Mouse (Mus musculus): ENCODE measurements around the gene Mpc2. TPM values are rescaled to one million over a fixed set of nuclear protein-coding genes. Genes with fewer than 3 reads are reported as not detected.
A peak's percentile ranks its signal among the peaks of the same experiment; 100 is the strongest.

Mpc2 gene
- 100 to 1,000 TPM; 485 to 516 TPM for total RNA-seq (2021)
- long read RNA-seq, experiment 1, transcript Mpc2-201 (5 exons, 1,025 nt): major isoform, 412 of 422 reads
- long read RNA-seq, experiment 1, partial matches to known transcripts: 2 of 422 reads
- long read RNA-seq, experiment 1, other reads (novel, unspliced or antisense): 6 of 422 reads
- long read RNA-seq, experiment 2, transcript Mpc2-201 (5 exons, 1,025 nt): major isoform, 392 of 396 reads
- long read RNA-seq, experiment 2, partial matches to known transcripts: 2 of 396 reads
- long read RNA-seq, experiment 2, other reads (novel, unspliced or antisense): 0 of 396 reads

DNA sequence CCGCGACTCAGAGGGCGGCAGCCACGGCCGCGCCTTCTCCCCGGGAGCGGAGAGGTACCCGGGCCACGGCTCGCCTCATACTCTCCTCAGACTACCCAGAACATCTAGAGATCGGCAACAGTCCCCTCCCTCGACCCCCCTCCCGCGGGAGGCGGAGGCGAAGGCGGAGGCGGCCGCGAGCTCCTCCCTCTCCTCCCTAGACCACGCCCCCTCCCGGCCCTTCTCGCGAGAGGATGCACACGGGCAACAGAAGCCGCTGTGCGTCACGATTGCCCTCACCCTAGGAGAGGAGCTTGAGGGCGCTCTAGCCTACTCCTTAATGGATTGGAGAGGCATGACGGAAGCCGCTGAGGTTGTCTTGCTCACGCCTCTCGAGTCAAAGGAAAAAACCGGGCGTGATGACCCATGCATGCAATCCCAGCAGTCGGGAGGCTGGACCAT, at the start of gene Mpc2, which contains the start of gene Dcaf6:
Gene Mpc2 (plus strand): TSS at position 278 of the 441 bp plus-strand sequence.
Gene Dcaf6 (minus strand): TSS at position 116 of the 441 bp plus-strand sequence.
- intact Hi-C loops (cut with DNase I): loop anchor here (5.0 to 10.0 kb wide), 3 partner anchors 174 to 226 kb away; partner anchors contain the start of genes Mpzl1 and Tiprl
- peak; percentile 100 for DNase-seq

DNA sequence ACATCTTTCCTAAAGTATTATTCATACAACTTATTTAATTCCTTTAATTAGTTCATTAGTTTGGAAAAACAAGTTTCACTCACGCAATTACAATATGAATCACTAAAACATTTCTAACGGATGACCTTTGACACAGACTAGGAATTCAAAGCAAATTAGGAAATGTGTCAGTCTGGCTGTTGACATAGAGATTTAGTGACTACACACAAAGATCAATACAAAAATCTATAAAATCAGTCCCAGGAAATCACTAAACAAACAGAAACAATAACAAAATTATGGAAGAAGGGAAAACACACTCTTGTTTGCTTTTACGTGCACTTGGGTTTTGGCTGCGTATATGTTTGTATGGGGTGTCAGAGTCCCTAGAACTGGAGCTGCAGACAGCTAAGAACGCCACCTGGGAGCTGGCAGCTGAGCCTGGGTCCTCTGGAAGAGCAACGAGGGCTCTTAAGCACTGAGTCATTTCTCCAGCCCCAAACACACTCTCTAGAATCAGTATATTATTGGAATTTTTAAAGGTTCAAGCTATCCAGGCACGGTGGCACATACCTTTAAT, 39.0 kb upstream of the Mpc2 start:
- no peak for DNase-seq
- intact Hi-C loops (cut with DNase I): no loop called here

DNA sequence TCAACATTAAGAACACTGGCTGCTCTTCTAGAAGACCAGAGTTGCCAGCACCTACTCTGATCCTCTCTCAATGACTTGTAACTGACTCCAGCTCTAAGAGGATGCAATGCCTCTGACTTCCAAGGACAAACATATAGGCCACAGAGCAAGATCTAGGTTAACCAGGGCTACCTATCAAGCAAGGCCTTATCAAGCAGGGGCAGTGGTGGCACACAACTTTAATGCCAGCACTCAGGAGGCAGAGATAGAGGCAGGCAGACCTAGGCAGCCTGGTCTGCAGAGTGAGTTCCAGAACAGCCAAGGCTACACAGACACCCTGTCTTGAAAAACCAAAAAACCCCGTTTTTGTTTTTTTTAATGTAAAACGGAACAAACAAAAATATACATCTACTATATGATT, 34.2 kb upstream of the Mpc2 start:
- intact Hi-C loops (cut with DNase I): no loop called here
- no peak for DNase-seq

DNA sequence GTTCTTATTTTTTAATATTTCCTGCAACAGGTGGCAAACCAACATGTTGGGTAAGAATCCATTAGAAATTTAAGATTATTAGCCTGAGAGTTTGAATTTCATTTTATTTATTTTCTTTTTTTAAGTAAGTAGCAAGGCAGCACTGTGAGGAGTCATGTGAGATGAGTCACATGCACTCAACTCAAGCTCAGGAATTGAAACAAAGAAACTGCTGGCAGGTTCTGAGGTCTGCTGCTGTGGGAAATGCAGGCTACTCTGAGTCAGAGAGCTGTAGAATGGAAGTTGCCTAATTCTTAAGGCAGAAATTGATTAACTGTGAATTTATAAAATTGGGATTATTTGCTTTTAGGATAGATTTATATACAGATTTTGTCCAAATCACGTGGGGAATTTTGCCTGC, 27.6 kb upstream of the Mpc2 start:
- no peak for DNase-seq
- intact Hi-C loops (cut with DNase I): no loop called here

DNA sequence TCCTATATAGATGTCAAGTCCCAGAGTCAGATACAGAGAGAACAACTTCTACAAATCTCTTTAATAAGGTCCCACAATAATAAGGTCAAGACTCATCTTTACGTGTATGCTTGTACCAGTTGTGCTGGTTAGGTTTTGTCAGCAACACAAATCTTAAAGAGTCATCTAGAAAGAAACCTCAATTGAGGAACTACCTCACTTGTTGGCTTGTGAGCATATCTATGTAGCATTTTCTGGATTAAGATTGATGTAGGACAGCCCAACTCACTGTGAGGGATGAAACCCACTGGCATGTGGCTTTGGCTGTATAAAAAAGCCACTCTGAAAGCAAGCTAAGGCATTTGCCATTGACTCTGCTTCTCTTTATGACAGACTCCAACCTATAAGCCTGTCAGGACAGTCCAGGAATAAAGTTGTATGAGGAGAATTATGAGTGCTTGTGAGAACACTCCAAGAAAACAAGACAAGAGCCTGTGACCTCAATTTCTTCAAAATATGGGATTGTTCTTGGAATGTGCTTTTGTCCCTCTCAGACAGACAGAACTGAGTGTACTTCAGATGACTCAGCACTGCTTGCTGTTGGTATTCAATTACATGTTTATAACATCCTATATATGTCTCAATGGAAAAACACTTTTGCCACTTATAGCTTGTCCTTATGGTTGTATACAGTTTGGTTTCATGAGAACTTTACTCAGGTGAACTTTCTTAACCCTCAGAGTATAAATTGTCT, 22.0 kb upstream of the Mpc2 start:
- intact Hi-C loops (cut with DNase I): no loop called here

DNA sequence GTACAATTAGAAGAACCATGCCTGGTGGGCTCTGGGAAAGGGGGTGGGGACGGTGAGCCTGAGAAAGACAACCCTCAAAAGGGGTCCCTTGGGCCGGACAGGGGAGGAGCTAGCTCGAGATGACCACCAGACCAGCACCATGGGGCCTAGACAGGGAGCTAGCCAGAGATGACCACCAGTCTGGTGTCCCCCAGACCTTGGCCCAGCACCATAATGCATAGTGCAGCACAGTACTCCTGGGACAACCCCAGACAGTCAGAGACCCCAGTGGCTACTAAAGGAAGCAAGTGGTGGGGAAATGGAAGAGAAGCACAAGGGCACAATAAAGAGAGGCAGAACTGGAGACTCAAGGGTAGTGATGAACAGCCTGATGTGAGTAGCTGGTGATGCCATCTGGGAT, 19.6 kb upstream of the Mpc2 start:
- no peak for DNase-seq
- intact Hi-C loops (cut with DNase I): no loop called here

More for the DNA sequence above, 22.0 kb upstream of the Mpc2 start:
- no peak for DNase-seq

DNA sequence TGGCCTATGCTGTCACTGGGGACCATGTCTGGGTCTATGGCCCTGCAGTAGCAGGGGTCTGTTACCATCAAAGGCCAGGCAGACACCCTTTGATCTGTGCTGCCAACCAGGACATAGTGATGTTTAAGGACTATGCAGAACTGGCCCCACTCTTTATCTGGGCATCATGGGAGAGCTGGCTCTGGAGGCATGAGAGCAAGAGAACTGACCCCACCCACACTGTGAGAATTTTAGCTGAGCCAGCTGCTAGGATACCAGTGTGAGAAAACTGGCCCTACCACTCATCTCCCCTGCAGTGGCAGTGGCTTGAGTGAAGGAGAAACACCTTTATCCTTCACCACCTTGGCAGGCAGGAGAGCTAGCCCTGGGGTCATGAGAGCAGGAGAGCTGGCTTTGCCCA, 19.2 kb upstream of the Mpc2 start:
- no peak for DNase-seq
- intact Hi-C loops (cut with DNase I): no loop called here

DNA sequence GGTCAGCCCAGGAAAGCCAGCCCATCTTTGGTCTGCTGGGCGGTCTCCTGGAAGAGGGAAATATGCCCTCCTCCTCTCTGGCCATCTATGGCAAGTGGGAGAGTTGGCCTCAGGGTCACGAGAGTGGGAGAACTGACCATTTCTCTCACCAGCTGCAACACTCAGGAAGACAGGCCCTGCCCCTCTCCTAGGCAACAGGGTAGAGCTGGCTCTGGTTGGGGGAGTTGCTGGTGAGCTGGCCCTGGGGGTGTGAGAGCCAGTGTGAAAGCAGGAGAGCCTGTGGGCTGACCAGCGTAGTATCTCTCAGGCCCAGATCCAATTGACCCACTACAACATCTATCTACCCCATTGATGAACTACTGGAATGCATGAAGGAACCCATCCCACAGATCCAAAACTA, 18.7 kb upstream of the Mpc2 start:
- intact Hi-C loops (cut with DNase I): no loop called here
- no peak for DNase-seq

DNA sequence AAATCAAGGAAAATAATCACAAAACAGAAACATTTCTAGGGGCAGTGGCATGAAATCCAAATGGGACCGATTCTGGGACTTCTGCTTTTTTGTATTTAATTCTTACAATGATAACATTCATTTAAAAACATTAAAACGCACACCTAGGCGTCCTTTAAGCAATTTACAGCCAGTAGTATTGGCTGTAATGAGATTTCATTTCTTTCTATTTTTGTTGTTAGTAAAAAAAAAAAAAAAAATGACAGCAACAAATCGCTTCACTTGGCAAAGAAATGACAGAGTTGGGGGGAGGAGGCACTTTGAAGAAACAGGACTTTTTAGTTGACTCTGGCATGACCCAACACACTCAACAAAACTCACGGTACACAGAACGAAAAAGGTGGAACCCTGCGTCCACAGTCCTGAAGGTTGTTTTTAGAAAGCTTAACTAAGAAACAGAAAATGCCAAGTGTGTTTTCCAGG, 1.4 kb upstream of the Mpc2 start:
- intact Hi-C loops (cut with DNase I): loop anchor here (10.0 kb wide), 1 partner anchor 64 kb away; no protein-coding TSS in a partner anchor
- no peak for DNase-seq

DNA sequence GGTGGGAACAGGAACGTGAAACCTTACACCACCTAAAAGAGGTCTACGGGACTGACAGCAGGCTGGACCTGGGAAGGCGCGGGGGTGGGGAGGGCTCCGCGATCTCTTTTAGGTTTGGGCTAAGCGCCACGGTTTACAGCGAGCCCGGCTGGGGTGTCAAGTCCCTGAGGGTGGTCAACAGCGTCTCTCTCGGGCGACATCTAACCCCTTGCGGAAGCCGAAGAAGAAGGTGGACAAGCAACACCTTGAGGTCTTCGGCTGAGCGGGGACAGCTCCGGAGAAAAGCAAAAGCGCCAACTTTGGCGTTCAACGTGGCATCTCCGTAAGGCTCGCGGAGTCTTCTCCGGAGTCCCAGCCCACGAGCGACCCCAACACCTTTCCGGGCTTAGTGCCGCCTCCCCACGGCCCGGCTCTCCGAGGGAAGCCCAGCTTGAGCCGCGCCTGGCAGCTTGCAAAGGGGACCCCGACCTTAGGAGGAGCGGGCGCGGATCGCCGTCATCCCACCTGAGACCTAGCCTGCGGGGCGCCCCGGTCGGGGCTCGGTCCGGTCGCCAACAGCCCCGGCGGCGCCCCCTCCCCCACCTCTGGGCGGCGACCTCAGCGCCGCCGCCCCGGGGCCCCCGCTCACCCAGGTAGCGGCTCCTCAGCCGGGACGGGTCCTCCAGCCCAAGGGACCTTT, 795 bp upstream of the Mpc2 start:
- intact Hi-C loops (cut with DNase I): loop anchor here (5.0 to 10.0 kb wide), 4 partner anchors 65 to 225 kb away; partner anchors contain the start of genes Mpzl1 and Tiprl
- DNase-seq: peak; percentile 65 to 70

DNA sequence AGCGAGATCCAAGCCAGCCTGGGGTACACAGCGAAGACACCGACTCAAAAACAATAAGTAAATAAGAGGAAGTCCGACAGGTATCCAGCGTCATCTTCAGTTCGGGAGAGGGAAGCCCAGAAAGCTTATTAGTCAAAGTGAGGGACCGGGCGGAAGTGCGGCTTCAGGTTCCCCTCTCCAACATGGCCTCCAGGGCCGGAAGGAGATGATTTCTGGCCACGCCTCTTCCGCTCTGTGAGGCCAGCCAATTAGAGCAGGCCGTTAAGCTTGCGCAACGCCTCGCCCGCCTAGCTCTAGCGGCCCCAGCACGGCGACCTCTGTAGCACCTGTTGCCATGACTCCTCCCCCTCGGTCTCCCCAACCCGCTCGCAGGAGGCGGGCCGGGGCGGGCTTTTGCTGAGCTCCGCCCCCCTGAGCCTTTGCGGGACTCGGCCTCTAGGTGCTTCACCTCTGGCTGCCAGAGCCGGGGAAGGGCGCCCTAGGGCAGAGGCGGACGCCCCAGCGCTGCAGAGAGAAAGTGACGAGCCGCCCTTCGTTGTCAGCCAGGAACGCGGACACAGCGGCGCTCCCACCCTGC, 452 bp downstream of the Mpc2 start:
- peak; percentile 99 for DNase-seq

DNA sequence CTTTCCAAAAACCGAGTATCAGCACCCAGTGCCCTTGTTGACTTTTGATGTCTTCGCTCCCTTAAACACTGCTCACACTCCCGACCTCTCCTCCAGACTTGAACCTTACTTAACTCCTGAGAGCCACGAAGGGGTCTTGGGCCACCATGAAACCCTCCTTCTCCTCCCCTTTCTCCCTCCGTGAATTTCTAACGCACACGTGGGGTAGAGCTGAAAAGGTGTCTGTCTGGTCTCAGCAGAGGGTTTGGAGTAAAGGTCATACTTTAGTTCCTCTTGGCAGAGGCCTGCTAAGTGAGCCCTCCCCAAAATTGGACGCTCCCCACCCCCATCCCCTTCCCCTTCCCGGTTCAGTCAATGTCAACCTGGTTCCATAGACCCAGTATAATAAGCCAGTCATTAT, 1.2 kb downstream of the Mpc2 start:
- DNase-seq: peak in 1 of 2 experiments; percentile 22
- intact Hi-C loops (cut with DNase I): loop anchor here (5.0 to 10.0 kb wide), 3 partner anchors 173 to 227 kb away; partner anchors contain the start of genes Mpzl1 and Tiprl

More for the DNA sequence above, 452 bp downstream of the Mpc2 start:
- intact Hi-C loops (cut with DNase I): loop anchor here (5.0 to 10.0 kb wide), 3 partner anchors 174 to 226 kb away; partner anchors contain the start of genes Mpzl1 and Tiprl

DNA sequence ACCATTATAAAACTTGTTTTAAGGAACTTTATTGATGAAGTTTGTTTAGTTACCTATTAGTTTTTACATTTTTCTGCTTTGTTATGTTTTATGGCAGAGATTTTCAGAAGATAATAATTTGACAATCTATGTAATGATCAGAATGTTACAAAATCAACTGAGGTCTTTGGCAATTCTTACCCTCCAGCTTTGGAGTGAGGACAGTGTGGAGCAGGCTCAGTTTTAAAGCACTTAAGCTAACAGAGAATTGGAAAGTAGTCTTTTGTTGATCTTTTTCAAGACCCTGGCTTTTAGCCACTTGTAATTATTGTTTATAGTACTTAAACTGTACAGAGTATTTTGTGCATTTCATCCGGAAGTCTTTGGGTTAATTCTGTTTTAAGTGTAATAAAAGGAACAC, 2.4 kb downstream of the Mpc2 start:
- no peak for DNase-seq
- intact Hi-C loops (cut with DNase I): loop anchor here (5.0 to 10.0 kb wide), 3 partner anchors 172 to 228 kb away; partner anchors contain the start of genes Mpzl1 and Tiprl

DNA sequence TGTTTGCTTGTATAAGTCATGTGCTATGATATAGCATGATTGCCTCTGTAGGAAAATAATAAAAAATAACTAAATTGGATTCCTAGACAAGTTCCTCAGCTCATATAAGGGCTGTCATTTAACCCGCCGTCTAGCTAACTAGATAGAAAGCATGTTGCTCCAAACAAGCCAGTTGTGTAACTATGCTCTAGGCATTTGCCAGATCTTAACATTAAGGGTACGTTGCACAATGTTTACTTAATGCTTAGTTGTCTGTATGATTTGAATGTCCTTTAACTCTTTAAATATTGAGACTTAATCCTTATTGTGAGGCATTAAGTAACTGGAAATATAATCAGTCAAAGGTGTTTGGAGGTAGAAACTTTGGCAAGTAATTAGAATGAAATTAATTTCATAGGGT, 4.1 kb downstream of the Mpc2 start:
- intact Hi-C loops (cut with DNase I): loop anchor here (5.0 to 10.0 kb wide), 3 partner anchors 170 to 230 kb away; partner anchors contain the start of genes Mpzl1 and Tiprl
- no peak for DNase-seq

DNA sequence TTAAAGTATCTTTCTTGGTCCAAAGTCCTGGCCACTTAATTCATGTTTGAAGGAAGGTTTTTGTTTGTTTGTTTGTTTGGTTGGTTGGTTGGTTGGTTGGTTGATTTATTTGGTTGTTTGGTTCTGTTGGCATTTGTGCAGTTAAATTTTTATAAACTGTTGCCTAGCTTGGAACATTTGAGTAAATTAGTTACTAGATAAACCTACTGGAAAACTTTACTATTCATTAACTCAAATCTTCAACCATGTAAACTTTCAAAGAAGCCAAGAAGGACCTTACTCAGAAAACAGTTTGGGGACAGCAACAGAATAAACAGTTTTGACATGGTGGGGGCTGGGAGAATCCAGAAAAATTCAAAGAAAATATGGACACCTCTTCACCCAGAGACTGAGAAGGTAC, 8.5 kb downstream of the Mpc2 start:
- DNase-seq: no peak
- intact Hi-C loops (cut with DNase I): loop anchor here (10.0 kb wide), 2 partner anchors 166 to 234 kb away; partner anchors contain the start of genes Mpzl1 and Tiprl

DNA sequence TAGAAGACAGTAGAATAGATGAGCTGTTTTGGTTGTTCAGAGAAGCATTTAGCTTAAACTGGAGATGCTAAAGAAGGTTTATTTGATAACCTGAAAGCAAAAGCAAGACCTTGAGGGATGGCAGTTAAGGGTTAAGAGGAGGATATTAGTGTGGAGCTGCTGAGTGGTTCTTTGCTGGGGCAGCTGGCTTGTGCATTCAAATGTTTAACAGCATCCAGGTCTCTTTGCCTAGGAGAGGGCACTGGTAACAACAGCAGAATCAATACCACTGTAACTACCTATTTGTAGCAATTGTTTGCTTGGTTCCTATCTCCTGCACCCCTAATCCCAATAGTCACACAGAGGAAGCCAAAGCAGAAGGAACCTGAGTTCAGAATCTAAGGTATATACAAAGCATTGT, 9.3 kb downstream of the Mpc2 start:
- no peak for DNase-seq
- intact Hi-C loops (cut with DNase I): loop anchor here (10.0 kb wide), 2 partner anchors 165 to 235 kb away; partner anchors contain the start of genes Mpzl1 and Tiprl

DNA sequence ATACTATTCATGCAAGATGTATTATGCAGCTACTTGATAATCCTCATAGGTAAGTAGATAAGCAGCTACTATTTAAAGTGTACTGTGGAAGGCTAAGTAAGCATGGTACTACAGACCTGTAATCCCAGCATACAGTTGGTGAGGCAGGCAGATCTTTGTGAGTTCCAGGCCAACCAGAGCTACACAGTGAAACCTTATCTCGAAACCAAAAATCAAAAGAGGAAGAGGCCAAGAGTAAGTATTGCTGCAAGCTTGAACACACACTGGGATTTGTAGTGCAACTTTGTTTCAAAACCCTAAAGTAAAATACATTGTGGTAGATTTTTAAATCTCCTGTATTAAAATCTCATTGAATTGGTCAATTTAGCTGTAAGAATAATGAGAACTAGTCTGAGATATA, 11.1 kb downstream of the Mpc2 start:
- no peak for DNase-seq
- intact Hi-C loops (cut with DNase I): no loop called here

DNA sequence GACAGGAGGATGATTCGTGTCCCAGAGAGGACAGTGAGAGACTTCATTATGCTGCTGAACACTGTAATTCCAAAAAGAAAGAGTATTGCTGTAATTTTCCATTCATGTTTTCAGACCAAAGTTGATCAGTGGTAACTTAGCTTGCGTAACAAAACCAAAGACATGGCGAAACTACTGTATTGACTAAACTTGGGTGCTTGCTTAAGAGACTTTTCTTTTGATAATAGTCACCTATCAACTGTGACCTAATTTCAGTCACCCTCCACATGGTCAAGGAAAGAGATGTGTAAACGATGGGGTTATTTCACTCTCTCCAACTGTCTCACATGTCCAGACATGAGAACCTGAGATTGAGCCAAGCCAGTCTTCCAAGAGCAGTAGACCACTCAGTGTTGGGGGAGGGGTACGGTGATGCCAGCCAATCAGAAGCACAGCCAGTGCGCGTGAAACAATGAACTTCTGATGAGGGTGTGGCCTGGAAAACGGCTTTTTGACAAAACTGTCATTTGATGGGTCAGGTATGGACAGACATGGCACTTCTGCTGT, 24.3 kb downstream of the Mpc2 start, which contains the start of gene Adcy10:
Gene Adcy10 (plus strand): TSS at position 496 of the 546 bp plus-strand sequence.
- intact Hi-C loops (cut with DNase I): no loop called here
- no peak for DNase-seq

DNA sequence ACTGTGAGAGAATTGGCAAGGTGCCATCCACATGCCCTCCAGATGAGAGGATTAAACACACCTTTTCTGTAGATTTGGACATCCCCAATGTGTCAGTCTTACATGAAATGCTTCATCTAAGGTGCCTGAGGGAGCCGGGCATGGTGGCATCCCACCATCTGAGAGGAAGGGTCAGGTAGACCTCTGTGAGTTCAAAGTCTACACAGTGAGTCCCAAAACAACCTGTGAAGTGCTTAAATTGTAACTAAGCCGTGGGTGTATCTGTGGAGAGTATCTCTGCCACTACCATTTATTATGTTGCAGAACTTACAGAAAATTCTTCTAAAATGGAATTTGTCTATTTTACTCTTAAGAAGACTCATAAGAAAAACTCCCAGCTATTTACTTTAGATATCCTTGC, 25.7 kb downstream of the Mpc2 start:
- DNase-seq: no peak
- intact Hi-C loops (cut with DNase I): no loop called here

Measured in heart, postnatal 14 days (tissue).